Mouse (Mus musculus) urinary bladder, postnatal 14 days (tissue): ENCODE data around the gene Gpr152.

Experiments used
- DNase-seq: peaks from one replicate; pipeline ENCODE4 v3.0.0; 2021; ENCODE audit warnings: low spot score

Gene Gpr152

DNA sequence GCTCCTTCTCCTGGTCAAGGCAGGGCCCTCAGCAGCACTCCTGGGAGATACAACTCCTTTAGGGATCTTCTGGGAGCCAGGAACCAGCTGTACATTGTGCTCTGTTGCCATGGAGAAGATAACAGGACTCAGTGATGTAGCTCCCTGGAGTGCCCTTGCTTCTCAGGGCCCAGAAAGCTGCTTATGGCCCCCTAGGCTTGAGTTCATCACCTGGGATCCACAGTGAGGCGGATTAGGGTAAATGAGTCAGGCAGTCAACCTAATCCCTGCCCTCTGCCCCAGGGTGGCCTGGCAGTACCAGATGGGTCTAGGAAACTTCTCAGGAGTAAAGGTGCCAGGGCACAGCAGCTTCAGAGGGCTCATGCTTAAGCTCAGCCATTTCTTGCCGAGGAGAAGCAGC is at the start of gene Gpr152:
Gene Gpr152, plus strand, starts transcription at position 342 of the 400 bp plus-strand sequence.
- DNase-seq: no peak

DNA sequence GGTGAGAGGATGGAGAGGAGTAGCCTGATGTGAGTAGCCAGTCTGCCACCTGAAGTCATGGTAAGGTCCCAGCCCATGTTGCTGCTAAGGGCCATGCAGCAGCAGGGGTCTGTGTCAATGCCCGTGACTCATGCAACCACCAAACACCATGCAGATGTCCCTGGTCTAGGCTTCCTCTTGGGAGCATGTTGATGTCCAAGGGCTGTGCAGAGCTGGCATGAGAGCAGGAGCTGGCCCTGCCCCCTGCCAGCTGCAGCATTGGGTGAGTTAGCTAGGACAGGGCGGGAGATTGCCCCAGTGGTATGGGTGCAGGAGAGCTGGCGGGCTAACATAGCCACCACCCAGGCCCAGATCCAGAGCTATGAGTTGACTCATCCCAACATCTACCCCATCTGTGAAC is 49.1 kb upstream of the Gpr152 start:
- DNase-seq: no peak

DNA sequence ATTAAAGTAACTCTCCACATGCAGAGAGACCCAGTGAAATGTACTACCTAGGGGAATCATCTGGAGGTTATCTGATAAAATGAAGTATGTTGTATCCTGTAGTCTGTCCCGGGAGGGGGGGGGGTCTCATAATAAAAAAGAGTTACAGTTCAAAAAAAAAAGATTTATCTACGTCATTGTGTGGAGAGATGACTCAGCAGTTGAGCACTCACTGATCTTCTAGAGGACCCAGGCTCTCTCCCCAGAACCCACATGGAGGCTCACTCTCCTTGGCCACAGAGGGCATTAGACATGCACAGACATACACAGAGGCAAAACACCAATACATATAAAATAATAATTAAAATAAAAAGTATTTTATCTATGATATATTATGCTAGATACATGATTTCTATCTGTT is 48.2 kb upstream of the Gpr152 start:
- DNase-seq: no peak

DNA sequence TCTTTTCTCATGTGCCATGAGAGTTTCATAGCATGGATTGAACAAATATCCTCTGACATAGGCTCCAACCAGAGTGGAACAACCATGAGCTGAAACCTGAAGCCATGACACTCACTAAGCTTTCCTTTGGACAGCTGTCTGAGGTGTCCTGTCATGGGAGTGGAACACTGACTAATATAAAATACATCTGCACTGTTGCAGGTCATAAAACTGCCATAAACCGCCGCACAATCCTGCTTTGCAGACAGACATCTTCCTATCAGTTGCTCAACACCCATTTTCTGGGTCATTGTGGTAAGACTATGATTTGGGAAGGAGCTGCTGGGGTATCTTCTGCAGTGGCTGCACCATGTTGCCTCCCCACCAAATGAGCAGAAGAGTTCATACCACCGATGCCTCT is 46.8 kb upstream of the Gpr152 start:
- DNase-seq: no peak

DNA sequence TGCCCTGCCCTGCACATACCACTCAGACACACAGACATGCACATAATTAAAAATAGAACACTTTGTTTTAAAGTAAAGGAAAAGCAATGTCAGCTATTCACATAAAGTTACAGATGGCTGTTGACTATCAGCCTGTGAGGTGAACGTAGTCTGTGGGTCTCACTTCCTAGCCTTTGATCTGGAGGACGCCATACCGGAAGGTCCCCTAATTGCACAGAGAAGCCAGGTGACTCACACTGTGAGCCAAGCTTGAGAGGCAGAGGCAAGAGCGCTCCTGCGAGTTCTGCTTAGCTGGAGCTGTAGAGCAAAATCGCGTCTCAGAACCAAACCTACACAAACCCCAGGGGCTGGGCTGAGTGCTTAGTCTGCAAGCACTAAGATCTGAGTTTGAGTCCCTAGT is 45.8 kb upstream of the Gpr152 start:
- DNase-seq: no peak

DNA sequence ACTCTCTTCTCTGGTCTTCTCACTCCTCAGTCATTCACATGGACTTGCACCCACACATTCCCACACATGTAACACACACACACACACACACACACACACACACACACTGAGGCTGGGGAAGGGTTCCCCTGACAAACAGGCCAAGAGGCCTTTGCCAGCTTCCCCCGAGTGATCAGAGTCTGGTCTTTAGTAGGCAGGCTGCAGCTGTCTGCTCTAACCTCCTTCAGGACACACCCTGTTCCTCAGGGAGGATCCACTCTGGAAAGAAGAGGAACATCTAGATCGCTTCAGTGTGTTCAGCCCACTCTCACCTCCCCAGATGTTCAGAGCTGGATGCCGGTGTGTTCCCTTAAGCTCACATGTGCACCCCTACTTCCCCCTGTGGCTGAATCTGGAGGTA is 45.2 kb upstream of the Gpr152 start:
- no peak for DNase-seq

DNA sequence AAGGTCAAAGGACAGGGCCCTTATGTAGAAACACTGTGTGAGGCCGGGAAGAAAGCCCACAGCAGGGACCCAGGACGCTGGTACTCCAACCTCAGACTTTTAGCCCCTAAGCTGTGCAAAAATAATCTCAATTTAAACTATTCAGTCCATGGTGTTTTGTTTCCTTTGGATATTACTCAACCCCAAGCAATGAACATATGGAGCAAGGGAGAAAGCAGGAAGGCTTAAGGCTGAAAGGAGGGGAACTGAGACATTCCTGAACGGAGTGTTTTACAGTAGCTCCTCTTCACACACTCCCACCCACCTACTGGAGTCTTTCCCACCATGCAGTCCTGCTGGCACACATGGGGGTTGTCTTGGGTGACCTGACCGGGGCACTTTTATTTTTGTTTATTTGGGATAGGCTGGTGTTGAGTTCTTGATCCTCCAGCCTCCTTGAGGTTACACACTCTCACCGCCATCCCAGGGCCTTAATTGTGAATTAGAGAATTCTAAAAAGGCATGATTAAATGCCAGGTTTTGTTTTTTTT is 44.7 kb upstream of the Gpr152 start:
- DNase-seq: no peak

DNA sequence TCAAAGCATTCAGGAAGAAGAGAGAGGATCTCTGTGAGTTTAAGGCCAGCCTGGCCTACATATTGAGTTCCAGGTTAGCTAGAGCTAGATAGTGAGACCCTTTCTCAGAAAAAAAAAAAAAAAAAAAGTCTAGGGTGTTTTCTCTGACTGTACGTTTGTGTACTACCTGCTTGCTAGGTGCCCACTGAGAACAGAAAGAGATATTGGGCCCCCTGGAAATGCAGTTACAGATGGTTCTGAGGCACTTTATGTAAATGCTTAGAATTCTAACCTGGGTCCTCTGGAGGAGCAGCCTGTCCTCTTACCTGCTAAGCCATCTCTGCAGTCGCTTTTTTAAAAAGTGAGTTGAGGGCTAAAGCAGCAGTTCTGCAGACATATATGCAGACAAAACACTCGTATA is 43.8 kb upstream of the Gpr152 start:
- no peak for DNase-seq

DNA sequence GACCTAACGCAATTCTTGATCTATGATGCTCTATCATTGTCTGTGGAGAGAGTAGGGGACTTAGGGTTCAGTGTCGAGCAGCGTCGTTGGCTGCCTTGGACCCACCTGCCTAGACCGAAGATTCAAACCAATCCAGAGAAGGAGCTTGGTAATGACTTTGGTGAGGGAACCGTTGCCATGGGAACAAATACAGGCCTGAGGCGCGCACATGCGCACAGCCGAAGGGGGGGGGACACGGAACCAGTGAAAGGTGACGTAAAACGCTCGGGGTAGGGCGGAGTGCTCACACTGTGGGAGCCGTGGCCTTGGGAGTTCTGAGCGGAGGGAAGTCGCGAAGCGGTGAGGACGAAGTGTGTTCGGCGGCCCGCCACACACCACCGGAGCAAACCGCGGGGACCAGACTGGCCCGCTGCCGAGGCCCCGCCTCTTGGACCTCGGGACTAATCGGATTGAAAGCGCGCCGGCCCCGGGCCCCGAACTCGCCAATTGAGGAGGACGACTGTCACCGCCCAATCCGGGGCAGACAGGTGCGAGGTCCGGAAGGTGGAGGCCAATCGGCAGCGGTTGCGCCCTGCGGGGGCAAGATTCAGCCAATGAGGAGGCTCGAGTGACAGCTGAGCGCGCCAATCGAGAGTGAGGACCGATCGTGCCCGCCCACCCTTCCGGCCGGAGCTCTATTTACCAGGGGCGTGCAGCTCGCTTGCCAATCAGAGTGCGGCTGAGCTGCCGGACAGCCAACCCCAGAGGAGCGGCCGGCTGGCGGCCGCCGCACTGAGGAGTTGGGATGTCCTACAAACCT is 42.7 kb upstream of the Gpr152 start, which contains the start of gene Cdk2ap2:
Gene Cdk2ap2, plus strand, starts transcription at position 541 of the 799 bp plus-strand sequence.
- DNase-seq: peak; percentile 99

DNA sequence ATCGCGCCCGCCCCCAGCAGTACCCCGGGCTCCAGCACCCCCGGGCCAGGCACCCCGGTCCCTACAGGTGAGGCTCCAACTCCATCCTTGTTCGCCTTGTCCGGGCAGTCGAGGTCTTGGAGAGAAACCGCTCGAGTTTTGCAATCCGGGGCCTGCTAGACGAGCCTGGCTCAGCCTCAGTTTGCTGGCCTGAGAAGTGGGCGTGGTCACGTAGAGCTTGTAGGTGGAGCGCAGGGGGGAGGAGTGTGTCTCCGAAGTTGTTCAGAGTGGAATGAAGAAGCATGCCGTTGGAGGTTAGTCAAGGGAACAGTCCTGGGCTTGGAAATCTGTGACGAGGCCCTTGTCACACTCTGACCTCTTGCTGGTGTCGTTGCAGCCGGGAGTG is 42.2 kb upstream of the Gpr152 start:
- DNase-seq: peak; percentile 91

DNA sequence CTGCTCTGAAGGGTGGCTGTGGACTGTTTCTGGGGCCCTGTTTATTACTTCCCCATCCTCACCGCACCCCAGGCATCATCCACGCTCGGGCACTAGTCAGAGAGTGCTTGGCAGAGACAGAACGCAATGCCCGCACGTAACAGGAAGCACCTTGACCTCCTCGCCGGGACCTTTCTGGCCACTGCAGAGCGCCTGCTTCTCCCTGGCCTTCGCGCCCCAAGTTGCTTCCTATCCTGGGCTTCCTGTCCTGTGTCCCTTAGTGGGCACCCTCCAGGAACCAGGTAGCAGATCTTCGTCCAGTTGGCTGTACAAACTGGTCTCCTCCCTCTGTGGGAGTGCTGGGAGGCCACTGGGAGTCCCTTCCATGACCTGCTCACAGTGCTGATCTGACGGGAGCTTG is 41.2 kb upstream of the Gpr152 start:
- no peak for DNase-seq

DNA sequence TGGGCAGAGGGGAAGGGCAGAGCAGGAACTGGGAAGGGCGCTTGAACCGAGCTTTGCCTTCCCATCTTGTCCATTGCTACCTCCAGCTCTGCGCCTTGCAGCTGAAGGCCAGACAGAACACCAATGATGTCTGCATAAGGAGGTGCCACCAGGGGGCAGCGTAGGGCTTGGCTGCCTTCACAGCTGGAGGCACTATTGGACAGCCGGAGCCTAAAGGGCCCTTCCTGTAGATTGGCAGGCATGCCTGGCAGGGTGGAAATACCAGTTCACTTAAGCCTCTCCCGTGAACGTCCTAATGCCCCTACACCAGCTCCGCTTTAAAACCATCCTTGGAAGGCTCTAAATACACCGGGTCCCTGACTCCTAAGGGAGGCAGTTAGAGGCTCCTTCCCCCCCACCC is 40.5 kb upstream of the Gpr152 start:
- DNase-seq: peak; percentile 96

DNA sequence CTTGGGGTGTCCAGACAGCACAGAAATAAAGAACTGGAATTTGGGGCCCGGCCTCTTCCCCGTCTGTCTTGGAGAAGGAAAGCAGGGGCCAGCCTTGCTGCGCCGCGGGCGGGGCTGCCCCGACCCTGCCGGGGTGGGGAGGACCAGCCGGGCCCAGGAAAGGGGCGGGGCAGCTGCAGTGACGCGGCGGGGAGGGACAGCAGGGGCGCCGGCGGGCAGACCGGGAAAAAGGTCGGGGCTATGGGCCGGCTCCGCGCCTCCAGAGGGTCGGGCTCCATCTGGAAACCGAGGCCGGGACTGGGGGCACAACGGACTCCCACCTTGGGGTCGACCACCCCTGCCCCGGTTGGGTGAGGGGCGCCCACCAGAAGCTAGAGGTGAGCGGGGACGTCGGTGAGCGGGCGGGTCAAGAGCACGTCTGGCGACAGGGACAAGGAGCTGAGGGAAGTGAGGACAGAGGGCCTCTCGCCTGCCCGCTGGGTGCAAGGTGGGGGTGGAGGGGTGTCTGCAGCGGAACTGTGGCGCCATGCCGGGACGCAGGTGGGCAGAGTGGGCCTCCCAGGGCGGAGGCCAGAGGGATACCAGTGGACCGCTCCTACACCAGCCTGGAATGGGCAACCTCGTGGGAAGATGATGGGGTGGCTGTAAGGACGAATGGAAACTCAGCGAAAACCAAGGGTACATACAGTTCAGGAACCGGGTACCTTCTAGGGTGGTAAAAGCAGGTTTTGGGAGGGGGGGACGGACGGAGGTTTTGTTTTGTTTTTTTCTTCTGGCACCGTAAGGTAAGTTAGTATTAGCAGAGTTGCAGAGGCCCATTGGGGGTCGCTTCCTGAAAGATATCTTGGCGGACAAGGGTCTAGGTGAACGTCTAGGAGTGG is 39.5 kb upstream of the Gpr152 start, which contains the start of gene Pitpnm1:
Gene Pitpnm1, plus strand, starts transcription at position 162 of the 881 bp plus-strand sequence.
- DNase-seq: peak; percentile 85

DNA sequence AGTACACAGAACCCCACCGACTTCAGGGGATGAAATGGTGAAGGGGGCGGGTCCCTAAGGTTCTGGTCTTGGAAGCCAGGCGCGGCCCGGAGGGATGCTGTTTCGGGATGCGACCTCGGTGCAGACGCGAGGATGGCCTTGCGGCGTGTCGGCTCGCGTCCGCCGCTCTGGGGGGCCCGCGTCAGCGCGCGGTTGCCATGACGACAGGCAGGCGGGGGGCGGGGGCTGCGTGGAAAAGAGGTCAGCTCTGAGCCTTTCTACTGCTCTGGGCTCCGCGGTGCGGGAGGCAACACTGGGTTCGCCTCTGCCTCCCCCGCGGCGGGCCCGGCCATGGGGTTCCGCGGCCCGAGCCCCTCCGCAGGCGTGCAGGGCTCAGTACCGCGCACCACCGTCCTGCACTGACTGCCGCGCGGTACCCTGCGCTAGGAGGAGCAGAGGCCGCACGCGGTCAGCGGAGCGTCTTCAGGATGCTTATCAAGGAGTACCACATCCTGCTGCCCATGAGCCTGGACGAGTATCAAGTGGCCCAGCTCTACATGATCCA is 38.8 kb upstream of the Gpr152 start:
- no peak for DNase-seq

DNA sequence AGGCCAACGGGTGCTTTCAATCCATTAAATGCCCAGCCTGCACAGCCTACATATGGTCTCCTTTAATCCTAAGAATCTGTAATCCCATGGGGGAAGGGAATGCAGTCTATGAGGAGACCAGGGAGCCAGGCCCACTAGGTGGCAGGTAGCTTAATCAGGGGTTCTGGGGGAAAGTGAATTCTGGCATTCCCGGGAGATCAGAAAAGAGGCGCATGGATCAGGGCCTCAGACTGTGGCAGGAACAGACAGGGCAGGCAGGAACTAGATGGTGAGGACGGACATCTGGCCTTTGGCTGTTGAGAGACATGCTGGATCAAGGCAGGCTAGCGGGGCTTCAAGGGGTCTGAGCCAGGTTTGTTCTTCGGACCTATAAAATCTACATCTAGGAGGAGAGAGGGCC is 38.1 kb upstream of the Gpr152 start:
- DNase-seq: no peak

DNA sequence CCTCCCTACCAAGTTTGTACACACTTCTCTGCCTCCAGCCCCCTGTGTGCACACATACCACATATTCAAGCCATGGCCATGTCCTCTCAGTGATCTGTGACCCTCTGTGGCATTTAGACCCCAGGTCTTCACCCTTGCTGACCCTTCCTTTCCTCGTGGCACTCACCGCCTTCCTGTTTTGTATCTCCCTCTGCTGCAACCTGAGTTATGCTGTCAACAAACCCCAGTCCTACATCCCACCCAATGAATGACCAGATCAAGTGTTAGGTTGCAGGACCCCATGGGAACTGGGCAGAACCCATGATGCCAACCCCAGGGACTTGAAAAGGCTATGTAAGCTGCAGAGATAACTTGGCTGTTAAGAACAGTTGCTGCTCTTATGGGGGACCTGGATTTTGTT is 37.5 kb upstream of the Gpr152 start:
- DNase-seq: no peak

DNA sequence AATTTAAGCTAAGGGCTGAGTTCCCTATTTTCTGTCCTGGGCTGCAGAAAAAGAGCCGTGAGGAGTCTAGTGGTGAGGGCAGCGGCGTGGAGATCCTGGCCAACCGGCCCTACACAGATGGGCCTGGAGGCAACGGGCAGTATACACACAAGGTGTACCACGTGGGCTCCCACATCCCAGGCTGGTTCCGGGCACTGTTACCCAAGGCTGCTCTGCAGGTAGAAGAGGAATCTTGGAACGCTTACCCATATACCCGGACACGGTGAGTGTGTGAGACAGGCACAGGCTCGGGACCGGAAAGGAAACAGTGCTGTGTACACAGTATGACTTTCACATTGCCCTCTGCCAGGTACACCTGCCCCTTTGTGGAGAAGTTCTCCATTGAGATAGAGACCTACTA is 37.0 kb upstream of the Gpr152 start:
- DNase-seq: no peak

DNA sequence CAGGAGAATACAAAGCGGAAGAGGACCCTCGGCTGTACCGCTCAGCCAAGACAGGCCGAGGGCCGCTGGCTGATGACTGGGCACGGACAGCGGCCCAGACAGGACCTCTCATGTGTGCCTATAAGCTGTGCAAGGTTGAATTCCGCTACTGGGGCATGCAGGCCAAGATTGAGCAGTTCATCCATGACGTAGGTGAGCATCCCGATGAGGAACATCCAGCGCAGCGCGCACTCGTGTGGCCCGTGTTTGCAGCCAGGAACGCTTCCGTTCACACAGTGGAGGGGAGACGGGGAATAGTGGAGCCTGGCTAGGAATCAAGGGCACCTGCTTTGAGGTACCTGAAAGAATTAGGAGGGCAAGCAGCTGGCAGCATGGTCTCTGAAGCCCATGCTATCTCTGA is 36.3 kb upstream of the Gpr152 start:
- no peak for DNase-seq

DNA sequence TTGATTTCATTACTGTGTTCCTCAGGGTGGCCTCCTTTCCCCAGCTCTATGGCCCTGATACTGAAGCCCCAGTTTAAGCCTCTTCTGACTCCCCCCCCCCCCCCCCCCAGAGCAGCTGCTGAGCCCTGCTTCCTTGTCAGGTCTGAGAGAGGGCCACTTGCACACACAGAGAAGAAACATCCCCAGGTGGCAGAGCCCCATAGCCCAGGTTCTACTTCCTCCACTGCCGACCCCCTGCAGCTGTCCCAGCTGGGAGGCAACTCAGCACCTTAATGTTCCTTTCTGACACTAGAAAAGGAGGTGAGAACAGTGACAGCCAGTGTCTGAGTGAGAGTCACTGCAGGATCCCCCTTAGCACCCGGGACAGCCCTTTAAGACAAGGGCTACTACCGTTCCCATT is 35.8 kb upstream of the Gpr152 start:
- DNase-seq: no peak

DNA sequence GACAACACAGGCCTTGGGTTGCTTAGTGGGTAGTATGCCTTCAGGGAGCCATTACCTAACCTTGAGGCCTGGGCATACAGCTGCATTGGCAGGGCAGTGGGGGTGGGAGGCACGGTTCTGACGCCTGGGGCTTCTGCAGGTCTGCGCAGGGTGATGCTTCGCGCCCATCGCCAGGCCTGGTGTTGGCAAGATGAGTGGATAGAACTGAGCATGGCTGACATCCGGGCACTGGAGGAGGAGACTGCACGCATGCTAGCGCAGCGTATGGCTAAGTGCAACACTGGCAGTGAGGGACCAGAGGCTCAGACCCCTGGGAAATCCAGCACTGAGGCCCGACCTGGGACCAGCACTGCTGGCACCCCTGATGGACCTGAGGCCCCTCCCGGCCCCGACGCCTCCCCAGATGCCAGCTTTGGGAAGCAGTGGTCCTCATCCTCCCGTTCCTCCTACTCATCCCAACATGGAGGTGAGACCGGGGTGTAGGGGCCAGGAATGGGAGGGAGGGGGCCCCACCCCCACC is 34.9 kb upstream of the Gpr152 start:
- no peak for DNase-seq

DNA sequence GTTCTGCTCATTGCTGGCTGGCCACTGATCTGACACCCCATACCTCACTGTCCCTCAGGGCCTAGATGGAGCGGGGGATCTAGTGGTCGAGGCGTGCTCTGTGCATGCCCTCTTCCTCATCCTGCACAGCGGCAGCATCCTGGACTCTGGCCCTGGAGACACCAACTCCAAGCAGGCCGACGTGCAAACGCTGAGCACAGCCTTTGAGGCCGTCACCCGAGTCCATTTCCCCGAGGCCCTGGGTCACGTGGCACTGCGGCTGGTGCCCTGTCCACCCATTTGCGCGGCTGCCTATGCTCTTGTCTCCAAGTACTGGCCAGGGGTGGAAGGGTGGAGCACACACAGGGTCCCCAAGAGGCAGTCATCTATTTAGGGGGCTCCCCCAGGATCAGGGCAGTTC is 32.9 kb upstream of the Gpr152 start:
- no peak for DNase-seq

DNA sequence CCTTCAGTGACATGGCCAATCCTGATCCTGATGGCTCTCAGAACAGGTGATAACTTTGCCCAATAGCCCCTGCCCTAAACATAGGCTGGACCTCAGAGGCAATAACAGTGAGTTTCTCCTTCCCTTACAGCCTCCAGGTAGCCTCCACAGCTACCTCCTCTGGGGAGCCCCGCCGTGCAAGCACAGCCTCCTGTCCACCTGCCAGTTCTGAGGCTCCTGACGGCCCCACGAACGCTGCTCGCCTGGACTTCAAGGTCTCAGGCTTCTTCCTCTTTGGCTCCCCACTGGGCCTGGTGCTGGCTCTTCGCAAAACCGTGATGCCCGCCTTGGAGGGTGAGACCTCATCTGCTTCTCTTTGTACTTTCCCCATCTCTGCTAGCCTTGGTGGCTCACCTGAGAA is 31.1 kb upstream of the Gpr152 start:
- DNase-seq: no peak
